Mouse (Mus musculus): Measurements from ENCODE around the gene Klhdc10. TPM values are rescaled to one million over a fixed set of nuclear protein-coding genes. Genes with fewer than 3 reads are reported as not detected.

The Klhdc10 gene
- polyA plus RNA-seq (2015; fragmentation: Nextera tagmentation; extraction: Ambion mirVana), result 22.4 and 25.4 TPM in 2 replicates

GRCm38 (mm10) chr6:30401308-30402015 is at the start of gene Klhdc10:
Gene Klhdc10, plus strand, starts transcription at chr6:30401868.

GRCm38 (mm10) chr6:30390714-30391697 is 10.7 kb upstream of the Klhdc10 start, which contains the start of gene Zc3hc1:
Gene Zc3hc1, minus strand, starts transcription at chr6:30391028.

Other genes starting within 250 kb of the Klhdc10 start
- gene Ube2h, start 97.3 kb upstream of the Klhdc10 start, polyA plus RNA-seq (2015; fragmentation: Nextera tagmentation; extraction: Ambion mirVana), result 43.2 TPM in 2 replicates
- gene Zc3hc1, start 10.8 kb upstream of the Klhdc10 start, polyA plus RNA-seq (2015; fragmentation: Nextera tagmentation; extraction: Ambion mirVana), result 47.6 and 48.0 TPM in 2 replicates
- gene Tmem209, start 107.9 kb downstream of the Klhdc10 start, polyA plus RNA-seq (2015; fragmentation: Nextera tagmentation; extraction: Ambion mirVana), result 15.8 and 17.2 TPM in 2 replicates
- gene Ssmem1, start 108.0 kb downstream of the Klhdc10 start, polyA plus RNA-seq (2015; fragmentation: Nextera tagmentation; extraction: Ambion mirVana), result 0.28 TPM in 1 of 2 replicates, not detected in the other
- 14.9 and 18.2 TPM in 2 replicates for gene Cpa2, start 139.7 kb downstream of the Klhdc10 start, polyA plus RNA-seq (2015; fragmentation: Nextera tagmentation; extraction: Ambion mirVana)
- gene Cpa4, start 166.5 kb downstream of the Klhdc10 start, polyA plus RNA-seq (2015; fragmentation: Nextera tagmentation; extraction: Ambion mirVana), result 0.34 and 0.42 TPM in 2 replicates
- gene Cpa5, start 209.1 kb downstream of the Klhdc10 start, polyA plus RNA-seq (2015; fragmentation: Nextera tagmentation; extraction: Ambion mirVana), result not detected in 2 replicates
- gene Cpa1, start 237.3 kb downstream of the Klhdc10 start, polyA plus RNA-seq (2015; fragmentation: Nextera tagmentation; extraction: Ambion mirVana), result 0.43 and 0.46 TPM in 2 replicates